Mouse (Mus musculus) embryonic stem cell, embryonic (primary cell): ENCODE results near the gene Shisal1.

Source experiments
- CTCF ChIA-PET, 4 experiments: fragments of 300-600 bp in 2 of 4; fragments of 350-600 bp in 2 of 4; sonication (Branson Sonifier 250); formaldehyde crosslinking; loops; one replicate each; lab custom pipeline; 2022; ENCODE audit warnings: inconsistent platforms in 2 of 4; lab: Charles Lee
- POLR2A ChIA-PET, 4 experiments: fragments of 300-600 bp in 2 of 4; fragments of 350-600 bp in 2 of 4; sonication (Branson Sonifier 250); formaldehyde crosslinking; loops; one replicate each; lab custom pipeline; 2022; ENCODE audit warnings: antibody characterized with exemption in 4 of 4, inconsistent platforms in 1 of 4; lab: Charles Lee

Gene Shisal1

GRCm38 (mm10) chr15:84441682-84442315, 5.1 kb downstream of the Shisal1 start:
- CTCF ChIA-PET = interaction anchor here in 1 of 4 experiments (0.6 kb wide), 1 partner anchor 73 kb away, joined by 3 read pairs; no protein-coding TSS in a partner anchor
- POLR2A ChIA-PET = interaction anchor here in 2 of 4 experiments (0.7 to 1.4 kb wide), 2 partner anchors 10 to 1885 kb away, joined by 3 to 4 read pairs; no protein-coding TSS in a partner anchor

- ChIA-PET POLR2A (interaction anchor here in 1 of 4 experiments (1.4 kb wide), 1 partner anchor 11 kb away, joined by 4 read pairs; no protein-coding TSS in a partner anchor), CTCF (interaction anchor here in 1 of 4 experiments (0.6 kb wide), 1 partner anchor 47 kb away, joined by 3 read pairs; no protein-coding TSS in a partner anchor)
Measured at GRCm38 (mm10) chr15:84440820-84441219, 6.1 kb downstream of the Shisal1 start.

GRCm38 (mm10) chr15:84433586-84434185, 13.2 kb downstream of the Shisal1 start:
- CTCF ChIA-PET = interaction anchor here in 1 of 4 experiments (1.4 kb wide), 1 partner anchor 173 kb away, joined by 3 read pairs; no protein-coding TSS in a partner anchor
- POLR2A ChIA-PET = interaction anchor here in 2 of 4 experiments (0.9 to 1.5 kb wide), 3 partner anchors 9 to 18 kb away, joined by 3 read pairs; no protein-coding TSS in a partner anchor

GRCm38 (mm10) chr15:84430482-84430881, 16.4 kb downstream of the Shisal1 start:
- CTCF ChIA-PET = interaction anchor here in 1 of 4 experiments (0.6 kb wide), 1 partner anchor 14 kb away, joined by 3 read pairs; no protein-coding TSS in a partner anchor
- POLR2A ChIA-PET = no interaction called here

- ChIA-PET POLR2A (interaction anchor here in 1 of 4 experiments (0.6 kb wide), 1 partner anchor 195 kb away, joined by 3 read pairs; no protein-coding TSS in a partner anchor), CTCF (interaction anchor here in 1 of 4 experiments (0.6 to 1.4 kb wide), 2 partner anchors 11 to 215 kb away, joined by 3 read pairs; no protein-coding TSS in a partner anchor)
Measured at GRCm38 (mm10) chr15:84427624-84428023, 19.3 kb downstream of the Shisal1 start.

- ChIA-PET POLR2A (no interaction called here), CTCF (no interaction called here)
Measured at GRCm38 (mm10) chr15:84425733-84426132, 21.2 kb downstream of the Shisal1 start.

GRCm38 (mm10) chr15:84423781-84424180, 23.1 kb downstream of the Shisal1 start:
- CTCF ChIA-PET = no interaction called here
- POLR2A ChIA-PET = no interaction called here

- CTCF ChIA-PET = interaction anchor here in 1 of 4 experiments (0.6 kb wide), 1 partner anchor 181 kb away, joined by 13 read pairs; no protein-coding TSS in a partner anchor
- POLR2A ChIA-PET = interaction anchor here in 1 of 4 experiments (0.7 to 1.2 kb wide), 2 partner anchors 15 to 33 kb away, joined by 3 read pairs; no protein-coding TSS in a partner anchor
Measured at GRCm38 (mm10) chr15:84418266-84418610, 28.7 kb downstream of the Shisal1 start.

GRCm38 (mm10) chr15:84417592-84418265, 29.2 kb downstream of the Shisal1 start:
- ChIA-PET POLR2A (interaction anchor here in 2 of 4 experiments (0.7 to 1.2 kb wide), 3 partner anchors 14 to 136 kb away, joined by 3 to 4 read pairs (median 3); no protein-coding TSS in a partner anchor), CTCF (interaction anchor here in 2 of 4 experiments (0.6 kb wide), 4 partner anchors 43 to 343 kb away, joined by 3 to 13 read pairs (median 4); no protein-coding TSS in a partner anchor)

- POLR2A ChIA-PET = interaction anchor here in 1 of 4 experiments (0.8 to 0.9 kb wide), 2 partner anchors 11 to 136 kb away, joined by 3 to 4 read pairs; no protein-coding TSS in a partner anchor
- CTCF ChIA-PET = interaction anchor here in 2 of 4 experiments (0.6 kb wide), 4 partner anchors 14 to 342 kb away, joined by 3 to 6 read pairs (median 3); no protein-coding TSS in a partner anchor
Measured at GRCm38 (mm10) chr15:84417017-84417416, 29.9 kb downstream of the Shisal1 start.

GRCm38 (mm10) chr15:84414040-84414848, 32.7 kb downstream of the Shisal1 start:
- ChIA-PET POLR2A (interaction anchor here in 1 of 4 experiments (1.4 to 1.5 kb wide), 2 partner anchors 7 to 189 kb away, joined by 3 to 4 read pairs; no protein-coding TSS in a partner anchor), CTCF (interaction anchor here in 1 of 4 experiments (0.9 kb wide), 1 partner anchor 39 kb away, joined by 4 read pairs; no protein-coding TSS in a partner anchor)

- ChIA-PET CTCF (no interaction called here), POLR2A (interaction anchor here in 1 of 4 experiments (1.6 kb wide), 1 partner anchor 176 kb away, joined by 3 read pairs; no protein-coding TSS in a partner anchor)
Measured at GRCm38 (mm10) chr15:84412409-84412808, 34.5 kb downstream of the Shisal1 start.

GRCm38 (mm10) chr15:84410052-84410451, 36.8 kb downstream of the Shisal1 start:
- POLR2A ChIA-PET = interaction anchor here in 2 of 4 experiments (0.6 to 1.3 kb wide), 2 partner anchors 126 to 132 kb away, joined by 3 to 4 read pairs; no protein-coding TSS in a partner anchor
- CTCF ChIA-PET = interaction anchor here in 3 of 4 experiments (0.5 to 1.4 kb wide), 4 partner anchors 16 to 268 kb away, joined by 3 to 4 read pairs (median 3); no protein-coding TSS in a partner anchor

GRCm38 (mm10) chr15:84408576-84408975, 38.3 kb downstream of the Shisal1 start:
- ChIA-PET CTCF (interaction anchor here in 2 of 4 experiments (0.5 to 1.1 kb wide), 3 partner anchors 15 to 265 kb away, joined by 4 to 11 read pairs (median 4); no protein-coding TSS in a partner anchor), POLR2A (interaction anchor here in 1 of 4 experiments (0.6 kb wide), 1 partner anchor 173 kb away, joined by 5 read pairs; no protein-coding TSS in a partner anchor)

- ChIA-PET CTCF (interaction anchor here in 1 of 4 experiments (1.5 kb wide), 1 partner anchor 13 kb away, joined by 6 read pairs; no protein-coding TSS in a partner anchor), POLR2A (interaction anchor here in 1 of 4 experiments (0.6 to 1.4 kb wide), 4 partner anchors 11 to 231 kb away, joined by 3 read pairs; no protein-coding TSS in a partner anchor)
Measured at GRCm38 (mm10) chr15:84405759-84406158, 41.1 kb downstream of the Shisal1 start.

GRCm38 (mm10) chr15:84403454-84404113, 43.3 kb downstream of the Shisal1 start:
- ChIA-PET CTCF (interaction anchor here in 1 of 4 experiments (1.2 kb wide), 1 partner anchor 10 kb away, joined by 3 read pairs; no protein-coding TSS in a partner anchor), POLR2A (interaction anchor here in 1 of 4 experiments (1.2 kb wide), 1 partner anchor 15 kb away, joined by 3 read pairs; no protein-coding TSS in a partner anchor)
